Mouse (Mus musculus): Measurements from ENCODE around the gene Stau1.

The Stau1 gene

GRCm38 (mm10) chr2:166906523-166907182, 89.4 kb downstream of the Stau1 start:
- DNase-seq, result no peak

- DNase-seq, result peak; percentile 100
Measured at GRCm38 (mm10) chr2:166905711-166906522, 90.2 kb downstream of the Stau1 start, which contains the start of gene Cse1l. Gene Cse1l, plus strand, starts transcription at chr2:166906040.

GRCm38 (mm10) chr2:166903719-166904282, 92.3 kb downstream of the Stau1 start:
- no peak for DNase-seq

- no peak for DNase-seq
Measured at GRCm38 (mm10) chr2:166900792-166901505, 95.2 kb downstream of the Stau1 start.

DNA sequence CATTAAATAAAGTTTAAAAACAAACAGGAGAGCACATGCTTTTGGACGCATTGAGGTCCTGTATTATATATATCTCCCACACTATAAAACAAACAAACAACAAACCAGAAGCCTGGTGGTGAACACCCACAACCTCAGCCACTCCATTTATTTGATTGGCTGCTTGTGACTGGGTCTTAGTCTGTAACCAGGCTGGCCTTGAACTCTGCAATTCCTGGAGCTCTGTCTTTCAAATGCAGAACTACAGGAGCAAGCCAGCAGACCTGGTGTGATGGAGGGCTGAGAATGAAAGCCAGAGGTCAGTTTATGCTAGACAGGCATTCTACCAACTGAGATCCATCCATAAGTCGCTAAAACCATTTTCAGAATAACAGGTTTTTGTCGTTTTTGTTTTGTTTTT, 96.4 kb downstream of the Stau1 start:
- DNase-seq, result no peak

GRCm38 (mm10) chr2:166899161-166899560, 96.9 kb downstream of the Stau1 start:
- no peak for DNase-seq
